Mouse (Mus musculus) megakaryocyte, embryonic 14.5 days (primary cell): ENCODE results near the gene Fnbp1.

Experiments
- FLI1 ChIP-seq: IDR thresholded peaks from 2 replicates; pipeline ENCODE4 v1.6.1; 2012; ENCODE audit warnings: low read length, inconsistent platforms, mixed read lengths
- GATA1 ChIP-seq: IDR thresholded peaks from 3 replicates; pipeline ENCODE4 v1.6.1; 2012; ENCODE audit warnings: mixed read lengths, low read length, inconsistent platforms, borderline replicate concordance

GRCm38 (mm10) chr2:31150762-31151161, 9.0 kb upstream of the Fnbp1 start:
- TF ChIP-seq FLI1 (no peak), GATA1 (no peak)
